Mouse (Mus musculus) brain, adult 2 months (tissue): Measurements from ENCODE around the gene Phf20.
"Not testable (repeated sequence)": the region's sequence is repeated elsewhere in the genome, so short reads cannot be mapped to it uniquely, and the experiment has no call there.

ENCODE experiments used
- DNase-seq: peaks from one replicate; pipeline ENCODE4 v3.0.0; 2011; ENCODE audit warnings: low read depth, low spot score

Gene Phf20

DNA sequence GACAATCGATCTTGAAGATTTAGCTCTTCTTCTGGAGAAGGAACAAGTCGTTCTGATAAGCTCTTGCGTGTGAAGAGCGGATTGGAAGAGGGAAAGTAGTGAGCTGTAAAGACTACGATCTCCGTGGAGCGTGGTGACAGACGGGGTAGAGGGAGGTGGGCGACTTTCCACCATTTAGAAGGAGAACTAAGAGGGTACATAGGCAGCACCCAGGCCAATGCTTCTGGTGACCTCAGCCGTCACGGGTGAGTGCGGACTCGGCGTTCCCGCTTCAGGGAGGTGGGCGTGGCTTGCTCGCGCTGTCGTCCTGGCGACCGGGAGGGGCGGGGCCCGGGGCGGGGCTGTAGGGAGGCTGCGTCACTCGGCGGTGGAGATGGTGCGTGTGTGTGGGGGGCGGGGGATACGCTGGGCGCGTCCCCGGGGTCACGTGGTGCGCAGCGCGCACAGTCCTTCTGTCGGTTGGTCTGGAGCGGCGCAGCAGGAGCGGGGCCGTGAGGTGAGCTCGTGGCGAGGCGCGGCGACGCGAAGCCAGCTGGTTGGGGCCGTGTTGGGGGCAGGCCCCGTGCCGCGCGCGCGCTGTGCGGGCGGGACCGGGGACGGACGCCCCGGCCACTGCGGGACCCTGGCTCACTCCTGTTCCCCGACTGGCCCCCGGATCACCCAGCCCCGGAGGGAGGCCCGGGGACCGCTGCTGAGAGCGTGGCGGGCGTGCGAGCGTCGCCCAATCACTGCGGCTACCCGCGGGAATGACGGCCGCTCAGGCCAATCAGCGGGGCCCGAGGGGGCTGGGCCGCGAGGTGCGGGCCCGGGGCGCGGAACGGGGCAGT is at the start of gene Phf20:
Gene Phf20 (plus strand): TSS at position 165 of the 827 bp plus-strand sequence.
- DNase-seq, result peak; percentile 98

GRCm38 (mm10) chr2:156147316-156147915 is 48.9 kb upstream of the Phf20 start:
- DNase-seq, result no peak

- DNase-seq, result peak; percentile 39
Observed at GRCm38 (mm10) chr2:156151538-156151937, 44.7 kb upstream of the Phf20 start.

DNA sequence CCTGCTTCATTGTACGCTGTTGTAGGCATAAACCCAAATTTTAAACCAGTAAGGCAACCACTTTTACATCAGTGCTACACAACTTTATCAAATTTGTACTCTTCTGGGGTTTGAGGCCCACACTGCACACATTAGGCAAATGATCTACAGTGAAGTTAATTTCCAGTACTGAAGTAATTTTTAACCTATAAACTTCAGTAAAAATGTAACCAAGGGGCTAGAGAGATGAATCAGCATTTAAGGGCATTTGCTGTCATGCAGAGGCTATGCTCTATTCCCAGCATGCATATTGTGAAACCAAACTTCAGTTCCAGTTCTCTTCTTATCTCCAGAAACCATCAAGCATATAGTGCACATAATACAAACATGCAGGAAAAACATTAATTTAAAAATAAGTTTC is 30.8 kb upstream of the Phf20 start:
- no peak for DNase-seq

DNA sequence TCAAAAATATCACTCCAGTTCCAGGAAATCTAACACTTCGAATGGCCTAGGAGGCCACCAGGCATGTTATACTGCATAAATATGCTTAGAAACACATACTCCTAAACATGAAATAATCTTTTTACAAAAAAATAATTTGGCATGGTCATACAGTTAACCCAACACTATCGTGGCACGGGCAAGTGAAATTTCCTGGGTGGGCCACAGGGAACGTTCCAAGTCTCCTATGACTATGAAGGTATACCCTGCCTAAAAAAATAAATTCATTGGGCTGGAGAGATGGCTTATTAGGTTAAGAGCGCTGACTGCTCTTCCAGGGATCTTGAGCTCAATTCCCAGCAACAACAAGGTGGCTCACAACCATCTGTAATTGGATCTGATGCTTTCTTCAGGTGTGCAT is 29.7 kb upstream of the Phf20 start:
- no peak for DNase-seq

DNA sequence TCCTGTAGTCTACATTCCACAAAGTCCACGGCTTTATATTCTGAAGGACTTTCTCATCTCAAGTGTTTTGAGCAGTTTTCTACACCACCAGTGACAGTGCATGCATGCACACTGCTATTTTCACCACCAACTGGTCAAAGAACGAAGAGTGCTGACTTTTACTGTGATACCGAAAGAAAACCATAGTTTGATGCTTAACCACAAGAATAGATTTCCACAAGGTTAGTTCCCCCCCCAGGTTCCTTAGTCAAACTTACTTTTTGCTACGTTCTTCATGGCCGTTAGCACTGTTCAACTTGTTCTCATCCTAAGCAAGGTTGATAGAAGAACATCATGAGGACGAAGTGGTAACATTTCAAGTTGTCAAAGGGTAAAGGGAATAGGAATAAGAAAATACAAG is 19.2 kb upstream of the Phf20 start:
- no peak for DNase-seq

GRCm38 (mm10) chr2:156177651-156178050 is 18.6 kb upstream of the Phf20 start:
- no peak for DNase-seq

- DNase-seq, result peak; percentile 85
Observed at GRCm38 (mm10) chr2:156179046-156179795, 17.0 kb upstream of the Phf20 start.

DNA sequence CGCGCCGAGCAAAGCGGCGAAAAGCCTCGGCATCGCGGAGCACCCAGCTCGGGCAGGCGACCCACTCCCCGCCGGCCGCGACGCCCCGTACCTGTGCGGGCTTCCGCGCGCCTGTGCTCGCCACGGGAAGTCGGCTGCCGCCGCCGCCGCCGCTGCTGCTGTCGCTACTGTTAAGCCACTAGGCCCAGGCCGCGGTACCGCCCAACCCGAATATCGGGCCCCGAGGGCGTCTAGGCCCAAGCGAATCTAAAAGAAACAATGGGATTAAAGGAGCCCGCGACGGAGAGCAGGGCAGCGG is 16.5 kb upstream of the Phf20 start:
- DNase-seq, result no peak

- DNase-seq, result peak; percentile 100
Observed at GRCm38 (mm10) chr2:156180094-156180821, 16.0 kb upstream of the Phf20 start, which contains the start of gene Rbm39. Rbm39 (minus strand) TSS chr2:156180238.

GRCm38 (mm10) chr2:156180824-156181590 is 15.3 kb upstream of the Phf20 start:
- peak; percentile 55 for DNase-seq

GRCm38 (mm10) chr2:156181592-156181991 is 14.7 kb upstream of the Phf20 start:
- DNase-seq, result no peak

GRCm38 (mm10) chr2:156189241-156189640 is 7.0 kb upstream of the Phf20 start:
- not testable (repeated sequence) for DNase-seq

- peak; percentile 22 for DNase-seq
Observed at GRCm38 (mm10) chr2:156190004-156190896, 6.0 kb upstream of the Phf20 start.

GRCm38 (mm10) chr2:156191540-156191939 is 4.7 kb upstream of the Phf20 start:
- no peak for DNase-seq

DNA sequence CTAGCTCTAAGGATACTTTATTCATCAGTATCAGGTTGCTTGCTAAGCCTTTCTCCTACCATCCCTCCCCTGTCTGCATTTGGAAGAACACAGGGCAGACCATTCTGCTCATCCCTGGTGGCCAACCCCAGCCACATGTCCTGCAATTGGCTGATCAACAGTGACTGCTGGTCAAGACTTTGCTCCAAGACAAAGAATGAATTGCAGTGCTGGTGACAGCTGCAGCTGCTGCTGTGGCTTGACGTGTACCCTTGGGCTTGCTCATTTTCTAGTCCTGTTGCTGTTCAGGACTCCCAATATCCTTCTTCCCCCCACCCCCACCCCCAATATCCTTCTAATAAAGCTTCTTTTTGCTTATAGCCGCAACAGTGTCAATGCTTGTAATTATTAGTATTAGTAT is 4.2 kb upstream of the Phf20 start:
- no peak for DNase-seq

- no peak for DNase-seq
Observed at GRCm38 (mm10) chr2:156193066-156193862, 3.0 kb upstream of the Phf20 start.

GRCm38 (mm10) chr2:156194571-156194970 is 1.7 kb upstream of the Phf20 start:
- no peak for DNase-seq
